Mouse (Mus musculus) liver, postnatal 0 days (tissue): ENCODE data around the gene Add3.

Experiments
- CTCF ChIP-seq: sonication (generic); IDR thresholded peaks from 2 replicates; pipeline ENCODE4 v1.5.1; 2016; ENCODE audit warnings: antibody characterized with exemption, low read depth
- EP300 ChIP-seq: IDR thresholded peaks from 2 replicates; pipeline ENCODE4 v1.6.1; 2016; ENCODE audit warnings: antibody characterized with exemption, low read depth, mild to moderate bottlenecking

DNA sequence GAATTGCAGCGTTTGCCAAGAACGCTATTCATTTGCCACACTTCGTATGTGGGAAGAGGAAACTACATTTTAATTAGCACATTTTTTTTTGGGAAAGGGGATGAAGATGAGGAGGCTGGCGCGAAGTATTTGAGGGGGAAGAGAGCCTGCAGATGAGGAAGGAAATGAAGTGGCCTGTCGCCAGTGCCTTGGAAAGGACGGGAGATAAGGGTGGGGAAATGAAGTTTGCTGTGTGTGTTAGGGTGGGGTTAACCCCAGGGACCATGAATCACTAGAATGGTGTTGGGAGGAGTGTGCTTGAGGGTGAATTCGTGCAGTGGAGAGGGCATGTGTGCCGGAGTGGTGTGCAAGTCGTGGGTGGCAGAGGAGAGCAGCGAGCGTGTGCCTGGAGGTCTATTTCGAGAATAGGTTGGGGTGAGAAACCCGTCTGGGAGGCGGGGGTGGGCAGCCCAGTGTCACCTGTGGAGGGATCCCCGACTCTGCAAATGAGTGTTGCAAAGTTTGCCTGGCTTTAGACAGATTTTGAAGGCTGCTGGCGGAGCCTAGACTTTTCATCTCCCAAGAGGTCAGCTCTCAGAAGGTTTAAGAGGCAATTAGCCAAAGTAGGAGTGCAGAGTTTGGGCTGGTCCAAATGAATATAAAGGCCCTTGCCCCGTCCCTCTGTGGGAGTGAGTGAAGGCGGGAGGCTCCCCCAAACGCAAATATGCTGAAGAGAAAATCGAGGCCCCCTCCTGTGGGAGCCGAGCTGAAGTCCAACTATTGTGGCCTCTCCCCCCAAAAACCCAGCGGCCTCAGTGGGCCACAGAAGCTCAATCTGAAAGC, 1.2 kb downstream of the Add3 start:
- TF ChIP-seq EP300 (no peak), CTCF (no peak)
